Mouse (Mus musculus): ENCODE measurements around the gene Noxred1.

DNA sequence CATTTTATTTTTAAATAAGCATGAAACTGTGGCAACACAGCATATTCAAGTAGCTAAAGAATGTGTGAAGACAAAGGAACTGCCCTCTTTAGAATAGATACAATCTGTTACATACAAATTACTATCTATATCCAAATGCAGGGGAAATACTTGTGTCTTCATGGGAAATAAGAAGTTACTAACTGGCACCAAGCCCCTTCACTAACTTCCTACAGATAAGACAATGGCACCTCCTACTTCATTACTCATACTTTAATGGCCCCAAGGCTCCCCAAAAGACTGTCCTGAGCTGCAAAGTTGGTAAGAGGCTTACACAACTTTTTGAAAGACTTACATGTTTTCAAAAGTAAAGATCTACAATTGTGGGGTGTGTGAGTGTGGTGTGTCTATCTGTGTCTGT lies 20.9 kb downstream of the Noxred1 start:
- TF ChIP-seq POLR2A (IDR thresholded peaks at IDR 0.05; ENCODE audit: extremely low read depth, insufficient read depth, low read length) = no peak
- no peak for TF ChIP-seq CTCF (IDR thresholded peaks at IDR 0.05; ENCODE audit: extremely low read depth, insufficient read depth, low read length)
